Mouse (Mus musculus): ENCODE measurements around the gene Ccser2.

Gene Ccser2

DNA sequence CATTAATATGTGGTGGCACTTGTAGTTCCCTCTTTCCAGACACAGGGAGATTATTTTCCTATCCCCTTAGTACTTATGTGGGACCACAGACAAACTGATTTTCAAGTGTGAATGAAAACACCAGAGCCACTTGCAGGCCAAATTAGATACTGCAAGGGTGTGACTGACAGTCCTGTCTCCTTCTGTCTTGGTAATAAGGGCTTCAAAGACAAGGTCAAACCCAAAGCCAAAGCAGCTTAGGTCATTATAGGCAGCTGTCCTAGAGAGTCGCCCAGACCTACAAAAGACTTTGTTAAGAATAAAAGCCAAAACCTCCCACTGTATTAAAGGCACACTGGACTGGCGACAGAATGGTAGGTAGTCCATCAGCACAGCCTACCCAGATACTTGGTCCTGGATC lies 30.6 kb downstream of the Ccser2 start:
- no peak for DNase-seq (ENCODE audit: low spot score)

DNA sequence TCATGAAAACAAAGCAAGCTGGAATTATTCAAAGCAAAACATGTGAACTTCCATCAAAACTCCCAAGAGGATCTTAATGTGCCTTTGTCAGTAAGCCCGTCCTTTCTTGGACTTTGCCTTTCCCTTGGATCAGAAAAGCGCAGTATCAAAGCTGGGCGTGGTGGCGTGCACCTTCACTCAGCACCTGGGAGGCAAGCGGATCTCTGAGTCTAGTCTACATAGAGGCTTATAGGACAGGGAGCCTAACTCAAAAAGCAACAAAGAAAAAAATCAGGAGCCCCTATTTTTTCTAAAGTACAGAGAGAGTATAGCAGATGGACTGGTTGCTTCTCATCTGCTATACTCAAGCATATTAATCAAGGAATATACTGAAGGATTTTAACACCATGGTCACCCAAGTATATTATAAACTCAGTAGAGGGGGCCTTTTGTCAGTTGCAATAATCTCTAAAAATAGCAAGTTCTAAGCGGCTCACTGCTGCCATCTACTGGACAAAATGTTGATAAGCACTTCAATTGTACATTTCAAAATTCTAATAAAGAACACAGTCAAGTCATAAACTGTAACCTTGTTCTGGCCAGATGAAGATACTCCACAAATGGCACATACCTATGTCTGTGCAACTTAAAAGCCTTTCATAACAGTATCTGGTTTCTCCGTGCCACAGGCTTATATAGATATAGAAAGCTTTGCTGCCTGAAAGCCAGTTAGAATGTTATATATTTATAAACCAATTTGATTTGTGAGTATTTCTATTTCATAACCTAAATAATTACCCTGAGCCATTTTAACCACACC lies 31.3 kb downstream of the Ccser2 start:
- peak; percentile 46 for DNase-seq (ENCODE audit: low spot score)

DNA sequence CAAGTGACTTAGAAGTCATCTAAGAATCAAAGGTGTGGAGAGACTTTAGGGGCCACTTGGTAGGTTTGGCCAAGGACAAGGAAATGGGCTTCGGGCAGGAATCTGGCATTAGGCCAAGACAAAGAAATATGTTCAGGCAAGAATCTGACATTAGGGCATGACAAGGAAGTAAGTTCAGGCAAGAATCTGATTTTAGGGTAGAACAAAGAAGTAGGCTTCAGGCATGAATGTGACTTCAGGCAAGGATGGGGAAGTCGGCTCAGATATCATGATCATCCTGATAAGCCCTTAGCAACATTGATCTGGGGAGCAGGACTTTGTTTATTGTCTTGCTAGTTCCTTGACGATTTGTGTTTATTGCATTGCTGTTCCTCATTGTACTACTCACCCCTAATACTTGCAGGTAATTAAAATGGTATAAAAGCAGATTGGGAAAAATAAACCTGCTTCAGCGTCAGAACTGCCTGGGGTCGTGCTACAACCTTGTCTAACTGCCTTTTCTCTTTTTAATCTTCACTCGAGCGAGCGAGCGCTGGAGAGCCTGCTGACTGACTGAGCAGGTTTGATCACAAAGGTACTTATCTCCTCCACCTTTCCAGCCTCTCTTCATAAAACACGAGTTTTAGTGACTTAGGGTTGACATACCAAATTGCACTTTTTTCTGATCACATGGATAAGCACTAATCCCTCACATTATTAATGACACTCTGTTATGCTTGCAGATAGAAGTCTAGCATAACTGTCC lies 35.8 kb downstream of the Ccser2 start:
- DNase-seq (ENCODE audit: low spot score) = peak; percentile 34

DNA sequence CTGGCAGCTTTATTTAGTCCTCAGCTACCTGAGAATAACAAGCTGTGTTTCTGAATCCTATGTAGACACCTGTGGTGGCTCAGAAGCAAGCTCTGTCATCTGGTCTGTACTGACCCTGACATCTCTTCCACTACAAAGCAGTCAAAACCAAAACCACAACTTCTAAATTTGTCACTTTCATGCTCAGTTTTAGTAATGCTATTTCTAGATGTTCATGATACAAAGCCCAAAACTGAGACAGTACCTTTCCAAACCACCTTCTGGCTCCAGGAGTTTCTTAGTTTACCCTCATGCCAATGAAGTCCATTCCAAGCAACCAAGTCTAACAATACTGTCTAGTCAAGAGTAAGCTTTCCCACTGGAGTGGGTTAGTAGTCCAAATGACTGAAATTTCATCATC lies 36.5 kb downstream of the Ccser2 start:
- DNase-seq (ENCODE audit: low spot score) = no peak

DNA sequence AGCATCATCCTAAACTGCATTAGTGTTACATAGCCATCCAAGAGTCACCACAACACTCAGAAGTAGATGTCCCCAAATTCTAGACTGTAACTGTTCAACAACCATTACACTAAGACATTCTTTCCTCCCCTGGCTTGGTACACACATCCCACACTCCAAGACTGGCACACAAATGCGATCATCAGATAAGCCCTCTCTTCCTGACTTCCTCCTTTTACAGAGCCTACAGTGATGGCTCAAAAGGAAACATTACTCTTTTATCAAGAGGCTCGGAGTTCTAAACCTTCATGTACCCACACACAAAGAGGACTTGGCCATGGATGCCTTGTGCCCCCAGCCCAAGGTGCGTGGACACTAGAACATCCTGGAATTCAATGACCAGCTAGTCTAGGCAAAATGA lies 45.2 kb downstream of the Ccser2 start:
- no peak for DNase-seq (ENCODE audit: low spot score)

DNA sequence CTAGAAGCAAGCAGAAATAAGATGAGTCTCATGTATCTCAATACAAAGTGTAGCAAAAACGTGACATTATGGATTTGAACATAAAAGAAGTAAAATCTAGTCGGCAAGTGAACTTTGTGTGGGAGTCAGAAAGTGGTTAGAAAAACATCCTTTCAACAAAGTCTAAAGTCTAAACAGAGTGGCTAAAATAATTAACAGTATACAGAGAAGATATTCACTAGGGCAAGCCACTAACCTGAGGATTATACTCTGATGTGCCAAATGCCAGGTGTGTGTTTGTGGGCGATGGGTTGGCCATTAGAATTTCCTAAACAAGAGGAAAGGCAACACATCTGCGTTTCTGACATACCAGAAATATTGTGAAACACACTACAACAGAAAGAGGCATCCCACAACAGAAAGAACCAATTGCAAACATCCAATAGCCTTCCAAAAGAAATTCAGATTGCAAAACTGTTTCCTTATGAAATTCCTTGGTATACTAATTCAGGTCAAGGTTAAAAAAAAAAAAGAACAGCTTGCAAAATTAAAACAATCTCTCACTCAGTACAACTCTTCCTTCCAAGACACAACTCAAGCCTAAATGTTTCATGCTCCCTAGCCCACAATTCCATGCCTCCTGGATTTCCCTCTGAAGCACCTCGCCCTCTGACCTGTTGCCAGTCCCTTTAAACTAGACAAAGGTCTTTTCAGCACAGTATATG lies 47.1 kb downstream of the Ccser2 start:
- DNase-seq (ENCODE audit: low spot score) = no peak

DNA sequence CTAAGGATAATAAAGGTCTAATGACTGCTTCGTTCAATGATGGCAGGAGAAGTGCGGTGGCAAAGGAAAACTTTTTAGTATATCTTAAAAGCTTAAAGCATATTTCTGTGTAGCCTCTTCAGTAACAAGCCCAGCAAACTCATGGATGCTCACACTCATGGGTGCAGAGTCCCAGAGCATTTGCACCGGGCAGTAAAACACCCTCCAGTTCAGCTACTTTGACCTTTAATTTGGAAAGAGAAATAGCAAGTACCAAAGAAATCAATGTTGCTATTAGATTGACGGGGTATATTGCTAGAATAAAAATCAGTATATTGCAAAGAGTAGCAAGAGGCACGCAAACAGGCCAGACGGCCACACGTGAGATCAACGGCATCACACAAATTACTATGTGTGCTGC lies 48.7 kb downstream of the Ccser2 start:
- no peak for DNase-seq (ENCODE audit: low spot score)

DNA sequence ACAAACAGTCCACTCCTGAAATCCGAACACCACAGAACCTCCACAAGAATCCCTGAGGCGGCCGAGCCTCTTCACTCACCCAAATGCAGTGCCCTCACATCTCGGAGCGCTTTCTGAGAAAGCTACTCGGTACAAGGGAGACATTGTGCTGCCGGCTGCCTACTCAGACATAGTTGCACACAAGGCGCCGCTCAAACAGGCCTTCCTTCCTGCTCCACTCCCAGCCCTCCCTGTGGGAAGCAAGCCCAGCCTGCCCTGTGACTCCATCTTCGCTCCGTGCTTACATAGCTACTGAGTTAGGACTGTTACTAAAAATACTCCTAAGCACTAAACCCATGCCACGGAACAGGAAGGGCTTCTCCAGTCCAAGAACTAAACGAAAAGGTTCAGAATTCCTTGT lies 49.4 kb downstream of the Ccser2 start:
- peak; percentile 90 for DNase-seq (ENCODE audit: low spot score)

DNA sequence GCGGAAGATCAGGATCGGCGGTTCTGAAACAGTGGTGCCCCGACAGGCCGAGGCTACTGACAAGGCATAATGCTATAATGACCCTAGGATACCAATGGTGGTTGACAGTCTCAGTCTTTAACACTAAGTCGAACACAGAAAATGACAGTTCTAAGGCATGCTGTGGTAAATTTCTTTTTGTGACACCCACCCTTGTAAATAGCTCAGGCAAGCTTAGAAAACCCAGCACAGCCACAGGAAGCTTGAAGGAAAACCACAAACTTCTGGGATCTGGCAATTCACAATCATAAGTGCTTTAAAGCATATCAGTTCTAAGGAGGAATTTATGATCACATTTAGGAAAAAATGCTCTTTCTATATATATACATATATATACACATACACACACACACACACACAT lies 53.4 kb downstream of the Ccser2 start:
- DNase-seq (ENCODE audit: low spot score) = no peak

DNA sequence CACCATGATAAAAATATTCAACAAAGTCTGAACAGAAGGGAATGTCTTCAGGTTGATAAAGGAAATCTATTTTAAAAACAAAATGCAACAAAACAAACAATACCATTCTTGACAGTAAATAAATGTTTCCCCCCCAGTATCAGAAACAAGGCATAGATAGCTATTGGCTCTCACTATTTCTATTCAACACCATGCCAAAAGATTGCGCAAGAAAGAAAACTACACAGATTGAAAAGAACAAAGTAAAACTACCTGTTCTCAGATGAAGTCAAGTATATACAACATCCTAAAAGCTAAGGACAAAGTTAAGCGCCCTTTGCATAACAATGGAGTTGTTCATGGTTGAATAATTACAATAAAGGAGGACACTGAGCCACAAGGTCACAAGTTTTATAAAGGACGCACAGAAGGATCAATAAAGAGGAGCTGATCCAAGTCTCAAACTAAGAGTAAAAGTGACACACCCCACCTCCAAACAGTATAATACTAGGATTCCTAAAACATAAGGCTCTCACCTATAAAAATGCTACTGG lies 54.0 kb downstream of the Ccser2 start:
- no peak for DNase-seq (ENCODE audit: low spot score)

DNA sequence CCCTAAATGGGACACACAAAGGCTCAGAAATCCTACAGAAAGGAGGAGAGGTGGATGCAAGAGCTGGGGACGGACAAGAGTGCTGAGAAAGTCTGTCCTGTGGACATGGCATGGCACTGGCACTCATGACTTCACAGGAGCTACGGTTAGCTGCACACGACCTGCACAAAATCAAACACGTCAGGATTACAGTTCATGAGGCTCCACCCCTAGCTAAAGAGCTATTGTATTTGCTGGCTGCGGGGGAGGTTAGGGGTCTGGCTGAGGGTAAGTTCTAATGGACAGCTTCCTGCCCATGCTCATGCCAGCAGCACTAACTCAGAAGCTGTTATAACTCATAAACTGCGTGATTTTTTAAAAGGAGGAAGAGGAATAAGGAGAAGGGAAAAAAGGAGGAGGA lies 56.8 kb downstream of the Ccser2 start:
- DNase-seq (ENCODE audit: low spot score) = no peak

DNA sequence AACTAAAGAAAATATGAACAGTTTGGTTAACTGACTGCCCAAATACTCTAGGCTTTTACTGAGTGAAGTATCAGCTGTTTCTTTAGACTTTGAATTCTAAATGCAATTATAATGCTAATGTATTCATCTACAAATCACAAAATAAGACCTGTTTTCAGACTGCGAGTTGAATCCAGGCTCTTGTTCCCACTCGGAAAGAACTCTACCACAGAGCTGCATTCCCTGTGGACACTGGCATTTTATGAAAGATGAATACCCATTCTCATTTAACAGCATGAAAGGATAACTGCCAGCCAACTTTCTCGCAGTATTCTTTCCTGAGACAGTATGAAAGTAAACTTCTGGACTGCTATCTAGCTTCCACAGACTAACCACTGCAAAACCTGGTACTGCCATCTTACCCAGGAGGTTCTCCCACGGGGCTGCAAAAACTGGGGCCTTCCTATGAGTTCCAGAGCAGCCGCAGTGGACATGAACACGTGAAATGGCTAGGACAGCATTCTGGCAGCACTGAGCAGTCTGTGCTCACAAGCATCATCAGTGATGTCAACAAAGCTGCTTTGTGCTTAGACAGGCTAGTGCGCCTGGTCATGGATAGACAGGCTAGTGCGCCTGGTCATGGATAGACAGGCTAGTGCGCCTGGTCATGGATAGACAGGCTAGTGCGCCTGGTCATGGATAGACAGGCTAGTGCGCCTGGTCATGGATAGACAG lies 62.6 kb downstream of the Ccser2 start:
- no peak for DNase-seq (ENCODE audit: low spot score)

DNA sequence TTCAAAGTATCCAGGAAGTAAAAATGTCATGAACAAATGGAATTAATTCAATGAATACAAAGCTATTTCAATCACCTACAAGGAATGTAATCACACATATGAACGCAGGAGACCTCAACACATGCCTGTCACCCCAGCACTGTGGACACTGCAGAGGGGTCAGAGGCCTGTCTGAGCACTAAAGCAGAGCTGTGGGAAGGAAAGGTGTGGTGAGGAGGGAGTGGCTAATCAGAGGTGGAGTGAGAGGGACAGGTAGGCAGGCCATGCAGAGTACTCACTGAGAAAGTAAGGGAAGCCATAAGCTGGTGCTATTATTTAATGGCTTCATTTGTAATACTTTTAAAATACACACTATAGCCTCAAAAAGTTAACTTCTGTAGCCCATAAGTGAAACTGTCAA lies 64.4 kb downstream of the Ccser2 start:
- no peak for DNase-seq (ENCODE audit: low spot score)

DNA sequence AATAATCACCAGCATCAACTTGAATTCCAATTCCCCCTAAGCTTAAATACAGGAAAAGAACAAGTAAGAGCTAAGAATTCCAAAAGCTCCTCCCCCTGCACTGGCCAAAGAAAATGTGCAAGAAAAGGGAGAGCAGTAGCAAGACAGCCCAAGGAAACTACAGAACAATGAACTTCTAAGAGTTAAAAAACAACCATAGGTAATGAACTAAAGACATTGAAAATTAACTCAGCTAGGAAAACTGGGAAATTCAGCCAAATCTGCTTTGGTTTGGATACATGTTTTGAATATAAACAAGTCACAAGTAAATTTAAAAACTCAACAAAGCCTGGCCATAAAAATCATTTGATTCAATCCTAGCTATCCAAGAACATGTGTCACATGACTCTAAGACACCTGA lies 67.7 kb downstream of the Ccser2 start:
- no peak for DNase-seq (ENCODE audit: low spot score)

DNA sequence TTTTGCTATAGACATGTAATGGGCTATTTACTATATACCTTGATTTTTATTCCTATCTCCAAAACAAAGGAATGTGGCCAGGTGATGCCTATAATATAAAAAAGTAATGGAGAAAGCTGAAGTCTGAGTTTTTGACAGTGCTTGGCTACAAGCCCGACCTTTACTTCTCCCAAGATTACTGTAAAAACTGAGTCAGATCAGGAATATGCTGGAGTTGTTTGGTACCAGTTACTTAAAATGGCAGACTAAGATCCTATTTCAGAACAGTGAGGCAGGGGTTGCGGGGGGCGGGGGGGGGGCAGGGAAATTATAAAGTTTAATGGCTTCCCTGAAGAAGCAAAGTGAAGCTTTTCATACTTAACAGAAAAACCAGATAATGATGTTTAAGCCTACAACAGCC lies 73.9 kb downstream of the Ccser2 start:
- no peak for DNase-seq (ENCODE audit: low spot score)

DNA sequence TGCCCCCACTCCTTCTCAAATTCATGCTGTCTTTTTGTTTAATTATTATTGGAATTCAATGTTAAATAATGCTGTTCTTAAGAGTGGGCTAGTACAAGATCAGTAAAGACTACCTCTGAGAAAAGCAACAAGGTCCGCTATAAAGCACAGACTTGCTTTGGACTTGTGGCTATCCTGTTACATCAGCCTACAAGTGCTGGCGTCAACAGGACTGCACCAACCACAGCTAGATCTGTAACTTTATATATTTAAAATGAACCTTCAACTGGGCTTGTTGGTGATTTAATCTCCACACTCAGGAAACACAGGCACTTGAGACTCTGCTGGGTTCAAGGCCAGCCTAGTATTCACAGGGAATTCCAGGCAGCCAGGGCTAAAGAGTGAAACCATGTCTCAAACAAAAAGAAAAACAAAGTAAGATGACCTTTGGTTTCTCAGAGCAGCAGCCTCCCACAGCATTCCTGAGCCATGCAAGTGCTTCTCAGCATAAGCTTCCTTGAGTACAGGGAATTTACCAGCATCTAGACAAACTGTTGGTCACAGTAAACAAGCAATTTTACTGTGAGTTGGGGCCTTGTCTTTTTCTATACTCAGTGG lies 75.7 kb downstream of the Ccser2 start:
- no peak for DNase-seq (ENCODE audit: low spot score)

DNA sequence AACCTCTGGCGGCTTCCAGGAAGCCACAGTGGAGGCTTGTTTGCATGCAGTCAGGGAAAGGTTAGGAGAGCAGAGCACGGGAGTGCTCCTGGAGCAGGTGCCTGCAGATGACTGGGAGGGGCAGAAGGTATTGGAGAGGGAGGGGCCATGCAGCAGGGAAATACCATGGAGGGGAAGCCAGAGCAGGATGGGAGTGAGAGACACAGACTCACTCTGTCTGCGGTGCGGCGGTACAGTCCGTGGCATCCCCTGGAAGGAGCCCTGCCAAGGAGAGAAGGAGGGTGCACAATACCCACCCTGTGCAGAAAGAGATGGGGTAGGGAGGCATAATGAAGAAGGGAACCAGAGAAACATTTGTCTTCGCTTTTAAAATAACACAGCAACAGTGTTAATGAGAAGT lies 78.4 kb downstream of the Ccser2 start:
- no peak for DNase-seq (ENCODE audit: low spot score)

DNA sequence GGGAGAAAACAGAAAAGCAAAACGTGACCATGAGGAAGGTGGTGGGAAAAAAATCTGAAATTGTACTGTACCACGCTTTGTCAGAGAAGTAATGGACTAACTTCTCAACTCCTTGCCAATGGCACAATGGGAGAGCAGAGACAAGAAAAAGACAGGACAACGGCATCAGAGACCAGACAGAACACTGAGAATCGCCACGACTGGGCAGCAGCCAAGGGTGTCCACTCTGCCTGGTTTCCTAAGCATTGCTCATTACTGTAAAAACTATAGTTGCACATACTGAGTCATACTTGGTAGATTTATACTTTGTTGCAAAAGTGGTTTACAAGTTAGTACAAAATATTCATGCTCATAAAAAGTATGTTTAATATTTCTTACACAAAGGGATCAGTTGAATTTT lies 82.9 kb downstream of the Ccser2 start:
- DNase-seq (ENCODE audit: low spot score) = no peak

DNA sequence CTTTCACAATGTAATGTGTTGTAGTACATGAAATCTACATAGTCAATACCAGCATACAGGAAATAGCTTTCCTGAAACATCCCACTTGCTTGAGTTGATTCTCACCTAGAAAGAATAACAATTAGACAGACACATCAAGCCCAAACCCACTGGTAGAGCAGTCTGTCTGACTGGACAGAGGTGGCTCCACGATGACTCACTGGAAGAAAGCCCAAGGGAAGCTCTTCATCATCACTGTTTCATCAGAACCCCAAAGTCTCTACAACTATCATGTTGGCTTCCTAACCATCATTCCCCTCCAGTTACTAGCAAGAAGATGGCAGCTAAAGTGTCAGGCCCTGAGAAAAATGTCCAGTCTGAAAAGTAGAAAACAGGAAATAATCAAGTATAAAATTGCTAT lies 83.5 kb downstream of the Ccser2 start:
- no peak for DNase-seq (ENCODE audit: low spot score)

DNA sequence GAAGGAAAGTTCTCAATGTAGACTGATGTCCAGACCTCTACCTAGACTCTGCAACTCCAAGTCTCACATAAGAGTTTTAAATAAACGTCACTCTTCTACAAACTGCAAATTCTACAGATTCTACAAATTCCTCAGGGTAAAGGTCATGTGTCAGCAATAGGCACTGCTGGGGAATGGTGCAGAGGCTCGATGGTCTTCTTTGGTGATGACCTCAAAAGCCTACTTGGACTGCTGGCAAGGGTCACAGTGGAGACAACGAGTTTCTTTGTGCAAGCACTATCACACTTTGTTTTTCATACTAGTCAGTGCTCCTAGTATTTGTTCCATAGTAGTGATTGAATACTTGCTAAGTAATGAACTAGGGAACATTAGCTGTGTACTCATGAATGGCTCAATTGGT lies 85.0 kb downstream of the Ccser2 start:
- no peak for DNase-seq (ENCODE audit: low spot score)

DNA sequence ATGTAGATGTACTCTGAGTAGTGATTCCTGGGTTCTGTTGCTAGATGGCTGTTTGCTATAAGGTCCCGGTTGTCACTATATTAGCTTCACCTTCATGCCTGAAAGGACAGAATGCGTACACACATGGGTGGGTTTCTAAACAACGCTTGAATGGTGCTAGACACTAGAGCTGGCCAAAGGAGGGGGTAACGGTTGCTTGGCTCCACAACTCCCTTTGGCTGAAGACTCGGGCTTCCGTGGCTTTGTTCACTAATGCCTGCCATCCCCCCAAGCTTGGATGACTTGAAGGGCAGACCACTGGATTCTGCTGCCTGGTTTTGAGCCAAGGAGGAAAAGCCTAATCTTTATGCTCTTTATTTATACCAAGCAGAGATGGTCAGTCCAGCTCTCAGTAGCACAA lies 98.3 kb downstream of the Ccser2 start:
- DNase-seq (ENCODE audit: low spot score) = no peak

Data from lung, postnatal 25 days (tissue).